Mouse (Mus musculus): Measurements from ENCODE around the gene Lrrfip2. TPM values are rescaled to one million over a fixed set of nuclear protein-coding genes. Genes with fewer than 3 reads are reported as not detected.
A peak's percentile ranks its signal among the peaks of the same experiment; 100 is the strongest.

Lrrfip2 gene
- total RNA-seq, 2 experiments from 2014 or later, result 37.2 to 38.0 TPM

DNA sequence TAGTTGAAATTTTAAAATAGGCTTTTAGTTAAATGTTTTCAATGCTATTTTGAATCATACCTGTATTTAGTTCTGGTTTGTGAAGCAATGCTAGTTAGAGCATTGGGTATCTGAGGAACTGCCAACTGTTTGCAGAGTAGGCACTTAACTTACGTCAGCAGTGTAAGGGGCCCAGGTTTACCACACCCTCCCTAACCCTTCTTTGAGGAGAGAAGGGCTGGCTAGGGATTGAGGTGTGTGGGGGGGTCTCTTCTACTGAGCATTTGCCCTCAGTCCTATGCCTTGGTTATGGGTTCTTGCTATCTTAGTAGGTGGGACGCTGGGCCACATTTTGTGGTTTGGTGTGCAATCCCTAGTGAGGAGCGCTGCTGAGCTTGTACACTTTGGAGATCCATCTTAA lies 79.7 kb downstream of the Lrrfip2 start:
- no peak for DNase-seq (ENCODE audit: low spot score in 2 of 2)
- no peak overlapping the region for H3K27ac ChIP-seq
- no peak for TF ChIP-seq CTCF (conservative IDR thresholded peaks at IDR 0.05)
- H3K4me3 ChIP-seq, result no peak overlapping the region

GRCm38 (mm10) chr9:111197712-111198111 lies 80.3 kb downstream of the Lrrfip2 start:
- Histone ChIP-seq H3K27ac (no peak overlapping the region), H3K4me3 (no peak overlapping the region)
- TF ChIP-seq CTCF (conservative IDR thresholded peaks at IDR 0.05), result no peak
- DNase-seq (ENCODE audit: low spot score in 2 of 2), result no peak

GRCm38 (mm10) chr9:111198332-111198731 lies 80.9 kb downstream of the Lrrfip2 start:
- no peak for TF ChIP-seq CTCF (conservative IDR thresholded peaks at IDR 0.05)
- Histone ChIP-seq H3K4me3 (no peak overlapping the region), H3K27ac (no peak overlapping the region)
- DNase-seq (ENCODE audit: low spot score in 2 of 2), result no peak

DNA sequence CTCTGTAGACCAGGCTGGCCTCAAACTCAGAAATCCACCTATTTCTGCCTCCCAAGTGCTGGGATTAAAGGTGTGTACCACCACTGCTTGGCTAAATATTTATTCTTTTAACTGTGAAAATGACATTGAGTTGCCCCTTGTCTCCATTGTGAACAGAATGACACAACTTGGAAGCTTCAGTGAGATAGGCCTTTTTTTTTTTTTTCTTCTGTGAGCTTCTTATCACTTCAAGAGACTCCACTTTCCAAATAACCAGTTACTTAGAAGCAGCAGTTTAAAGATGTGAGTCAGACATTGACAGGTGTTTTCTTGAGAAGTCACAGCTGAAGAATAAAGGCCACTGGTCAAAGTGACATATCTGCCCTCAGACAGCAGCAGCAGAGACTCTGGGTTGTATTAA lies 82.8 kb downstream of the Lrrfip2 start:
- no peak for TF ChIP-seq CTCF (conservative IDR thresholded peaks at IDR 0.05)
- no peak overlapping the region for H3K4me3 ChIP-seq
- H3K27ac ChIP-seq, result no peak overlapping the region
- no peak for DNase-seq (ENCODE audit: low spot score in 2 of 2)

DNA sequence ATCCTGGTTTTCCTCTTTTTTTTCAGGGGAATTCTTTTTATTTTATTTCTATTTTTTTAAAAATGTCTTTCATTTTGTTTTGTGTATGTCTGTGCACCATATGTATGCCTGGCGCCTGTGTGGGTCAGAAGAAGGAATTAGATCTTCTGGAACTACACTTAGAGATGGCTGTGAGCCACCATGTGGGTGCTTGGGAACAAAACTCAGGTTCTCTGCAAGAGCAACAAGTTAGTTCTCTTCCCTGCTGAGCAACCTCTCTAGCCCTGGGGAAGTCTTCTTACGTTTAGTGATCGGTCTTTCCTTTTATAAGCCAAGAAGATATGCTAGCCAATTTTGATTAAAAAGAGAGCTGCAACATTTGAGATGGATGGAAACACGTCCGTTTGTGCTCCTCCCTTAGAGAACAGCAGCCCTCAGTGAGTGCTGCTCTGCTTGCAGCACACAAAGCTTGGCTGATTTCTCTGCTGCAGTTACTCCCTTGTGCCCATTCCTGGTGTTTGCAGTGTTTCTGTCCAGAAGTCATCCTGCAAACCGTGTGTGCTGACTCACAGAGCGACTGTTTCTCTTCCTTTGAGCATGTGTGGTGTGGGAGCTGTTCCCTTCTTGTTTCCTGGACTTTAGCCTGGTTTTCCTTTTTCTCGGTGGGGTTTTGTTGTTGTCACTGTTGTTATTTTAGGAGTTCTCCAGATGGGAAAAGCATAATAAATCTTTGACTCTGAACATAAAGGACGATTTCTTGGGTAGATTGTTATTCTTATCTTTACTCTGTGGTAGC lies 87.4 kb downstream of the Lrrfip2 start:
- Histone ChIP-seq H3K27ac (peak overlapping the region; percentile 84), H3K4me3 (no peak overlapping the region)
- TF ChIP-seq CTCF (conservative IDR thresholded peaks at IDR 0.05), result no peak
- DNase-seq (ENCODE audit: low spot score in 2 of 2), result peak; percentile 36 to 63

GRCm38 (mm10) chr9:111207683-111208082 lies 90.3 kb downstream of the Lrrfip2 start:
- Histone ChIP-seq H3K27ac (no peak overlapping the region), H3K4me3 (no peak overlapping the region)
- TF ChIP-seq CTCF (conservative IDR thresholded peaks at IDR 0.05), result no peak
- DNase-seq (ENCODE audit: low spot score in 2 of 2), result no peak

GRCm38 (mm10) chr9:111208185-111208584 lies 90.8 kb downstream of the Lrrfip2 start:
- no peak for TF ChIP-seq CTCF (conservative IDR thresholded peaks at IDR 0.05)
- Histone ChIP-seq H3K4me3 (no peak overlapping the region), H3K27ac (no peak overlapping the region)
- DNase-seq (ENCODE audit: low spot score in 2 of 2), result no peak

- TF ChIP-seq CTCF (conservative IDR thresholded peaks at IDR 0.05), result no peak
- Histone ChIP-seq H3K27ac (no peak overlapping the region), H3K4me3 (no peak overlapping the region)
- DNase-seq (ENCODE audit: low spot score in 2 of 2), result no peak
Measured at GRCm38 (mm10) chr9:111209158-111209699, 91.8 kb downstream of the Lrrfip2 start.

GRCm38 (mm10) chr9:111210412-111210811 lies 93.0 kb downstream of the Lrrfip2 start:
- no peak overlapping the region for H3K27ac ChIP-seq
- H3K4me3 ChIP-seq, result no peak overlapping the region
- no peak for TF ChIP-seq CTCF (conservative IDR thresholded peaks at IDR 0.05)
- no peak for DNase-seq (ENCODE audit: low spot score in 2 of 2)

- DNase-seq (ENCODE audit: low spot score in 2 of 2), result no peak
- Histone ChIP-seq H3K27ac (no peak overlapping the region), H3K4me3 (no peak overlapping the region)
- TF ChIP-seq CTCF (conservative IDR thresholded peaks at IDR 0.05), result no peak
Measured at GRCm38 (mm10) chr9:111211122-111212041, 94.0 kb downstream of the Lrrfip2 start.

GRCm38 (mm10) chr9:111213501-111213900 lies 96.1 kb downstream of the Lrrfip2 start:
- H3K4me3 ChIP-seq, result no peak overlapping the region
- H3K27ac ChIP-seq, result peak overlapping the region; percentile 3; the same call in 1 of the 2 replicates
- DNase-seq (ENCODE audit: low spot score in 2 of 2), result no peak
- no peak for TF ChIP-seq CTCF (conservative IDR thresholded peaks at IDR 0.05)

GRCm38 (mm10) chr9:111216424-111216823 lies 99.0 kb downstream of the Lrrfip2 start:
- DNase-seq (ENCODE audit: low spot score in 2 of 2), result no peak
- Histone ChIP-seq H3K27ac (no peak overlapping the region), H3K4me3 (no peak overlapping the region)
- no peak for TF ChIP-seq CTCF (conservative IDR thresholded peaks at IDR 0.05)

GRCm38 (mm10) chr9:111220551-111221080 lies 103.2 kb downstream of the Lrrfip2 start:
- no peak for TF ChIP-seq CTCF (conservative IDR thresholded peaks at IDR 0.05)
- H3K27ac ChIP-seq, result no peak overlapping the region
- no peak overlapping the region for H3K4me3 ChIP-seq
- no peak for DNase-seq (ENCODE audit: low spot score in 2 of 2)

Data from layer of hippocampus, adult 2 months (tissue).